Mouse (Mus musculus): ENCODE results near the gene Tamm41.

The Tamm41 gene

DNA sequence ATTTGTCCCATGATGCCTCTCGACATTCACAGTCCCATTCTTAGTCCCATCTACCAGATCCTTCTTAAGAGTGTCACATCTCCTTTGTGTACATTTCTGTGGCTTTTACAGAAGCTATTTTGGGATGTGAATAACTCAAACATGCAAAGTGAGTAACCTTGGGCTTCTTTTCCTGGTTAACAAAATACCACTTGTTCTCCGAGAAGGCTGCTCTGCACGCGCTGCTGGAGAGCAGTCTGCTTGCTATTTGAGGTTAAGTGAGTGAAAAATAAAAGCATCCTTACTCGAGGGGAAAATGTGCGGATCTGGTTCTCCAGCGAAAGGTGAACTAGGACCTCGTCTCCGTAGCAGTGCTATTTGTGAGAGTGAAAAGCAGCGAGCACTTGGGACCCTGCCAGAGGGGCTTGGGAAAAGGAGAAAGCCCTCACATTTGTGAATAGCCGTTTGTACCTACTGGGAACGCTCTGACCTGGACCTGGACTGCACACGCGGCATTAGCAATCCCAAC, 10.1 kb downstream of the Tamm41 start:
- DNase-seq (ENCODE audit: low spot score in 2 of 2) = no peak

DNA sequence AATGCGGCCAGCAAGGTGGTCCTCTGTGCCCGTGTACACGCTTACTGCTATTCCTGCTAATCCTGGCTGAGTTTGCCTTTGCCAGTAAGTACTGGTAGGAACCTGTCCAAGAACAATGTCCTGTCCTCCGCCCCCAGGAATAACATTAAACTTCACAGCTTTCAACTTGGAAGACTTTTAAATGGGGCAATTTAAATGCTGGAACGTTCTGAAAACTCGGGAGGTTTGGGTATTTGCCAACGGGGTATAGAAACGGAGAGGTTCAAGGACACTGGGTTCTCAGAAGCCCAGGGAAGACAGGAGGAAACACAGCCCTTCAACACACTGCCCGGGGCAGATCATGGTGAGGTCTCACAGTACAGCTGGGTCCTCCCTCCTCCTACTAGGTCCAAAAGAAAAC, 14.8 kb downstream of the Tamm41 start:
- no peak for DNase-seq (ENCODE audit: low spot score in 2 of 2)

- no peak for DNase-seq (ENCODE audit: low spot score in 2 of 2)
Measured at GRCm38 (mm10) chr6:115015461-115015860, 22.2 kb downstream of the Tamm41 start.

DNA sequence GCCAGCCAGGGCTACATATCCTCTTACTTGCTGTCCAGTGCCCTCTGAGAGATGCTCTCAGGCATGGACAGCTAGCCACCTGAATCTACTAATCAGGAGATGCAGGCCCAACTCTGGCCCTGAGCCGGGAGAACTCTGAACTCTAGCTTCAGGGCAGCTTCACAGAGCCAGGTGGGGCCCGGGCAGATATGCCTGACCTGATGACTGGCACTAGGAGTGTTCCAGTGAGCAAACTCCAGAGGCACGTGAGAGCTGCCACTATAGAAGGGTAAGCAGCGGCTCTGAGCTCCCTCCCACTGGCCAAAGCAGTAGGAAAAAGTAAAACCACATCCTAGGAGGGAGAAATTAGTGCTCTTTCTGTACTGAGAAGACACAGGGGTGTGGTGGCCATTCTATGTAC, 24.1 kb downstream of the Tamm41 start:
- DNase-seq (ENCODE audit: low spot score in 2 of 2) = no peak

DNA sequence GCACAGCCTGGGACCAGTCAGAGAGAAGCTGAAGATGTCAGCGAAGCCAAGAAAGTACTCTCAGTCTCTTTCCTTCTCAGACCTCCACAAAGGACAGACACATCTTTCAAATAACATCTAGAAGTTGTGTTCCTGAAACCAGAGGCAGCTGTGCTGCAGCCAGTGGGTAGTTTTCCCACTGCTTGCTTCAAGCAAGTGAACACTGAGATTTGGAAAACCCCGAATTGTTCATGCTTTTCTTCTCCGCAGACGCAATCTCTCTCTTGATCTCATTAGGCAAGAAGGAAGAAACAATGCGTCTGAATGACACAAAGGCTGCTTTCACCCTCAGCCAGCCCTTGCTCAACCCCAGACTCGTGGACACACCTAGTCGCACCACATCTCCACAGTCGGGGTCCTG, 25.9 kb downstream of the Tamm41 start:
- no peak for DNase-seq (ENCODE audit: low spot score in 2 of 2)

GRCm38 (mm10) chr6:115010815-115011214, 26.9 kb downstream of the Tamm41 start:
- no peak for DNase-seq (ENCODE audit: low spot score in 2 of 2)

DNA sequence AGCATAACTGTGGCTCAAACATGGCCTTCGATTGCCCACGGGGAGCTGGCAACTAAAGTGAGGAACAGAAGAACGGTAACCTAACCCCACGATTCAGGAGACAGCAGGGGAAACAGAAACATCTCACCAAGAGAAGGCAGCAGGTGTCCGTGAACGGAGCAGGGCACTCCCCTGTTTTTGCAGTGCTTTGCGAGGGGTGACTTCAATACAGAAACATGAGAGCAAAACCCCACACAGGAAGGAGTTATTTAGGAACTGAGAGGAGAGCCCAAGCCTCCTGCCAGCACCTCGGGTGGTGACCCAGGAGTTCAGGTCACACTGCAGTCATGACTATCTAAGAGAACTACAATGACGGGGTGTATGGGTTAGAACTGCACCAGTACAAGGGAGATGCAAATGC, 27.4 kb downstream of the Tamm41 start:
- no peak for DNase-seq (ENCODE audit: low spot score in 2 of 2)

GRCm38 (mm10) chr6:115007728-115008127, 29.9 kb downstream of the Tamm41 start:
- peak in 1 of 2 experiments; percentile 63 for DNase-seq (ENCODE audit: low spot score in 2 of 2)

GRCm38 (mm10) chr6:115006948-115007347, 30.7 kb downstream of the Tamm41 start:
- no peak for DNase-seq (ENCODE audit: low spot score in 2 of 2)

- no peak for DNase-seq (ENCODE audit: low spot score in 2 of 2)
Measured at GRCm38 (mm10) chr6:115006065-115006464, 31.6 kb downstream of the Tamm41 start.

DNA sequence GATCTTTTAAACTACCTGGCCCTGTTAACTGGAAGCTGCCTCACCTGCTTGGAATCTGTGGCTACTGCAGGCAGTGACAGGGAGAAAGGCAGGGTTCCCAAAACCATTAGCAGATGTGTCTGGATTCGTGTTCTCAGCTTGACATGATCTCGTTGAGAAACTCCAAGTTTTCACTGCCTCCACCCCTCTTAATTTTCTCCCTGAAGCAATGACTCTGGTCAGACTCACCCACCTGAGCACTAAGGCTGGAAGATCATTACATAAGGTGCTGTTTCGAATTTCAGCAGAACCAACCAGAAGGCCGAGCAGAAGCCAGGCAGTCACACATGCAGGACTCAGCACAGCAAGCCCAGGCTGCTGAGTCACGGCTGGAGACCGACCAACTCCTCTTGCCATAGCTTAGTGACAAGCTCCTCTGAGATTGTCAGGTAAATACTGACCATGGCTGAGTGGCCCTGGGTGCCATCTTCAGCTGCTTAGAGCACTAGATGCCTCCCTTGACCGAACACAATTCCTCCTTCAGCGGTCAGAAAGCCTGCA, 32.3 kb downstream of the Tamm41 start:
- no peak for DNase-seq (ENCODE audit: low spot score in 2 of 2)

DNA sequence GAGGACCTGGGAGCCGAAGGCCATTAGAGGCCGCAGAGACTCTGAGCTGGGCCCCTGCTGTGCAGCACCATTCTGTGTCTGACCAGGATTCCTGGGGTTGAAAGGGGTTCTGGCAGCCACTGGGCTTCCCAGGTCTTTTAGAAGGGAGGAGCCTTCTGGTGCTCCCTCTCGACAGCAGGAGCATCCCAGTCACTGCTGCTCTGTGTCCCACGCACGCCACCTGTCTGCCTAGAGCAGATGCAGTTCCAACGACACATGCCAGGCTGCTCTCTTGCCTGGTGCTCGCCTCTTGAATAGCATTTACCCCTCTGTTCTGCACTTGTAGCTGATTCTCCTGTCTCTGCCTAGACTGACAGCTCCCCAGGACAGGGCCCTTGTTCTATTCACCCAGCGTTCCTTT, 33.0 kb downstream of the Tamm41 start:
- peak; percentile 31 to 36 for DNase-seq (ENCODE audit: low spot score in 2 of 2)

- DNase-seq (ENCODE audit: low spot score in 2 of 2) = no peak
Measured at GRCm38 (mm10) chr6:114998374-114999031, 39.2 kb downstream of the Tamm41 start.

DNA sequence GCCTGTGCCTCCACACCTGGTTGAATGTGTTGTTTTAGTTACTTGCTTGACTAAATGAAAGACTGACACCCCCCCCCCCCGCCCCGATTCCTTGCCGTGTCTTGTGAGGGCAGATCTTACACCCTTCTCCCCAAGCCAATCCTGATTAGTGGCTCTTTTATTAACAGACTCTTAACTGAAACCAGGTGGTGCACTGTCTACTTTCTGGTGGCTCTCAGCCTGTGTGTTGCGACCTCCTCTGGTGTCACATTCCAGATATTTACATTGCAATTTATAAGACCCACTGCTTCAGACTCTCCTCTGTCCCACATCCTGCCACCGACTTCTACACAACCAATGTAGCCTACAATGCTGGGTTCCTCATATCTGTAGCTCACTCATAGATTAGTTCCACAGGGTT, 40.2 kb downstream of the Tamm41 start:
- DNase-seq (ENCODE audit: low spot score in 2 of 2) = no peak

- no peak for DNase-seq (ENCODE audit: low spot score in 2 of 2)
Measured at GRCm38 (mm10) chr6:114996910-114997309, 40.8 kb downstream of the Tamm41 start.

DNA sequence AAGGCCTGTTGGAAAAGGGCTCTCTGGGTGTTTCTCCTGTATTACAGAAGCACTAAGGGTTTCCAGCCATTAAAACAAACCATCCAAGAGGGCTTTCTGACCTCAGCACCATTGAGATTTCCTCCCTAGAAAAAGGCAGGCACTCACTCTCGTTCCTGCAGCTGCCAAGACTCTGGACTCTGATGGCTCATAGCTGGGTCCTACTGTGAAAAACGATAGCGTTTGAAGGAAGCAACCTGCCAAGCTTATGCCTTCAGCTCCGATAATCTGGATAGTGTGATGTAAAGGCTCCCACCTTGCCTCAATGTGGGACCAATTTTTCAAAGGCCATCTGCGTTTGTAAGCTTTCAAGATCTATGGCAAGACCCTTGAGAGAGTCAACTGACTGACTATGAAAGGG, 43.6 kb downstream of the Tamm41 start:
- DNase-seq (ENCODE audit: low spot score in 2 of 2) = no peak

- peak in 1 of 2 experiments; percentile 48 for DNase-seq (ENCODE audit: low spot score in 2 of 2)
Measured at GRCm38 (mm10) chr6:114993659-114994058, 44.0 kb downstream of the Tamm41 start.

- DNase-seq (ENCODE audit: low spot score in 2 of 2) = no peak
Measured at GRCm38 (mm10) chr6:114991909-114992308, 45.8 kb downstream of the Tamm41 start.

DNA sequence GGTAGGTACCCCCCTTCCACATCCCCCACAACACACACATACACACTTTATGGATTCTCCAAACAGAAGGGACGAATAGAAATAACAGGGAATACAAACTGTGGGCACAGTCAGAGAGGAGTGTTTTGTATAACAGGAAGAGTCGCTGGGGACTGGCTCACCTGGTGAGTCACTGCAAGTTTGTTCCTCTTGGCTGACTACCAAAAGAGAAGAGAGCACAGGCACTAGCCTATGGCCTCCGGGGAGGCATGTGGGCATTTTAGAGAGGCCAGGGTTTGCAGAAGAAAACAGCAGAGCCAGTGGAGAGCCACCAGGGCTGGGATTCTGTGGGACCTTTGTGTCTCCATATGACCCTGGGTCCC, 49.1 kb downstream of the Tamm41 start:
- DNase-seq (ENCODE audit: low spot score in 2 of 2) = no peak

GRCm38 (mm10) chr6:114987966-114988618, 49.6 kb downstream of the Tamm41 start:
- DNase-seq (ENCODE audit: low spot score in 2 of 2) = no peak

DNA sequence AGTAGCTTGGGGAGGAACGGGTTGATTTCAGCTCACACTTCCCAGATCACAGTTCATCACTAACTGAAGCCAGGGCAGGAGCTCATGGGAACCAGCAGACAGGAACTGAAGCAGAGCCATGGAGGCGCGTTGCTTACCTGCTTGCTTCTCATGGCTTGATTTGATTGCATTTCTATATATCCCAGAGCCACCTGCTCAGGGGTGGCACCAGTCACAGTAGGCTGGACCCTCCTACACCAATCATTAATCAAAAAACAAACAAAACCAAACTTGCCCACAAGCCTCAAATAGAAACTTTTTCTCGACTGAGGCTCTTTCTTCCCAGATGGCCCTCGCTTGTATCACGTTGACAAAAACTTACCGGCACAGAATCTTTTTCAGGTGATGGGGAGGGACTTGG, 55.0 kb downstream of the Tamm41 start:
- no peak for DNase-seq (ENCODE audit: low spot score in 2 of 2)

GRCm38 (mm10) chr6:114979715-114980114, 58.0 kb downstream of the Tamm41 start:
- no peak for DNase-seq (ENCODE audit: low spot score in 2 of 2)

GRCm38 (mm10) chr6:114976915-114977419, 60.7 kb downstream of the Tamm41 start:
- DNase-seq (ENCODE audit: low spot score in 2 of 2) = peak; percentile 51 to 52
